Mouse (Mus musculus) liver, embryonic 15.5 days (tissue): ENCODE measurements around the gene Cyp2f2. TPM values are rescaled to one million over a fixed set of nuclear protein-coding genes. Genes with fewer than 3 reads are reported as not detected.

Source experiments
- ATAC-seq: fragments of 200-750 bp; cut with Nextera tagmentation; 2 replicates; pipeline ENCODE4 v1.8.0; 2017; ENCODE audit warnings: moderate number of reproducible peaks, mild to moderate bottlenecking, moderate library complexity; ENCODE audit not compliant: insufficient read depth
- H3K27ac ChIP-seq: fragments of 300-500 bp; sonication (generic); replicated peaks from 2 replicates; pipeline ENCODE4 v1.5.1; 2015; ENCODE audit warnings: mild to moderate bottlenecking, inconsistent platforms
- H3K27me3 ChIP-seq: fragments of 300-500 bp; sonication (generic); 2 replicates; pipeline ENCODE4 v1.6.1; 2015; ENCODE audit warnings: mild to moderate bottlenecking, inconsistent platforms
- H3K36me3 ChIP-seq: fragments of 300-500 bp; sonication (generic); replicated peaks from 2 replicates; pipeline ENCODE4 v1.6.1; 2015; ENCODE audit warnings: moderate library complexity, mild to moderate bottlenecking, inconsistent platforms
- H3K4me1 ChIP-seq: fragments of 300-500 bp; sonication (generic); replicated peaks from 2 replicates; pipeline ENCODE4 v1.6.1; 2015; ENCODE audit warnings: inconsistent platforms
- H3K4me2 ChIP-seq: fragments of 300-500 bp; sonication (generic); 2 replicates; pipeline ENCODE4 v1.6.1; 2015; ENCODE audit warnings: moderate library complexity, mild to moderate bottlenecking, inconsistent platforms
- H3K4me3 ChIP-seq: fragments of 300-500 bp; sonication (generic); replicated peaks from 2 replicates; pipeline ENCODE4 v1.5.1; 2015; ENCODE audit warnings: mild to moderate bottlenecking, inconsistent platforms
- H3K9ac ChIP-seq: fragments of 300-500 bp; sonication (generic); 2 replicates; pipeline ENCODE4 v1.6.1; 2015; ENCODE audit warnings: moderate library complexity, mild to moderate bottlenecking, inconsistent platforms
- H3K9me3 ChIP-seq: fragments of 300-500 bp; sonication (generic); replicated peaks from 2 replicates; pipeline ENCODE4 v1.6.1; 2016; ENCODE audit warnings: inconsistent platforms
- WGBS: fragments of 180-500 bp; shearing (Covaris S2); methylation state at CpG from one replicate; pipeline ENCODE4 v1.1.7; 2015; ENCODE audit warnings: mixed read lengths; ENCODE audit not compliant: insufficient replicate concordance; 5-methylcytosine and 5-hydroxymethylcytosine counted together
- polyA plus RNA-seq: library from polyadenylated mRNA; unstranded; fragments of >200 nt; fragmentation: Nextera tagmentation; extraction: Ambion mirVana; gene quantifications from 2 replicates; pipeline ENCODE4 v1.2.1, GENCODE M21; 2015

The Cyp2f2 gene
- polyA plus RNA-seq, 1 experiment from 2014 or later: 1.3 TPM

DNA sequence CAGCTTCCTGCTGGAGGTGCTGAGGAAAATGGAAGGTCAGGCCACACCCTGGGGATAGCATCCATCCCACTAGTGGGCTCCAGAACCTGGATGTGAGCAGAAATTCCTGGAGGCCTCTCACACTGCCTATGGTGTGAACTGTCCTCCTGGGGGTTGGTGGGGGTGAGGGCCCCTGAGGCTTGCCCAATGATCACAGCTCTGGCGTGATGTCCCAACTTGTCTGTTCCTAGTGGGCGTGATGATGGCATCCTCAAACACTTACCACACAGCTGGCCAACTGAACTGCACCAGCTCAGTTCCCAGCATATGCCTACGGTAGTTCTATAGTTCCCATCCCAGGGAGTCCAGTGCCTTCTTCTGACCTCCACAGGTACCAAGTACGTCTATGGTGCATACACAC lies 5.3 kb downstream of the Cyp2f2 start:
- 66% methylated on average over 4 of the region's 4 CpGs for WGBS
- H3K4me2 ChIP-seq: no peak overlapping the region
- no peak overlapping the region for H3K4me3 ChIP-seq
- ATAC-seq: no peak
- H3K27me3 ChIP-seq: no peaks in the 10 kb centered on the region
- H3K36me3 ChIP-seq: no peaks in the 10 kb centered on the region
- no peaks in the 10 kb centered on the region for H3K4me1 ChIP-seq
- H3K9ac ChIP-seq: no peak overlapping the region
- no peak overlapping the region for H3K27ac ChIP-seq
- H3K9me3 ChIP-seq: no peaks in the 10 kb centered on the region

DNA sequence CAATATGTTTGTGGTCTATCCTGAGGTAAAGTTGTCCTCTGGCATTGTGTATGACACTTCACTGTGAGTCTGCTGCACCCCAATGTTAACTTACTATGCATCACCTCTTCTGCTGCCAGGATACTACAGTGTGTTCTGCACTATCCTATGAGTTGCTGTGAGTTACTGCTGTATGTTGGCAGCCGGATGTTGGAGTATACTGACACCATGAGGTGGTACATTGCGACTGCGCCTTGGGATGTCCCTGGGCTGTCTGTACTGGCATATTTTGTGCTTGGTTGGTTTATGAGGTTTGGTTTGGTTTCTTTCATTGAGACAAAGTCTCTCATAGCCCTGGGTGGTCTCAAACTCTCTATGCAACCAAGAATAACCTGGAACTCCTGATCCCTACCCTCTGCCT lies 8.5 kb downstream of the Cyp2f2 start:
- 43% methylated on average over 3 of the region's 3 CpGs for WGBS
- H3K9me3 ChIP-seq: no peaks in the 10 kb centered on the region
- H3K4me3 ChIP-seq: no peak overlapping the region
- no peak for ATAC-seq
- no peak overlapping the region for H3K27ac ChIP-seq
- H3K27me3 ChIP-seq: no peaks in the 10 kb centered on the region
- no peak overlapping the region for H3K4me2 ChIP-seq
- H3K4me1 ChIP-seq: no peaks in the 10 kb centered on the region
- no peak overlapping the region for H3K9ac ChIP-seq
- no peaks in the 10 kb centered on the region for H3K36me3 ChIP-seq

DNA sequence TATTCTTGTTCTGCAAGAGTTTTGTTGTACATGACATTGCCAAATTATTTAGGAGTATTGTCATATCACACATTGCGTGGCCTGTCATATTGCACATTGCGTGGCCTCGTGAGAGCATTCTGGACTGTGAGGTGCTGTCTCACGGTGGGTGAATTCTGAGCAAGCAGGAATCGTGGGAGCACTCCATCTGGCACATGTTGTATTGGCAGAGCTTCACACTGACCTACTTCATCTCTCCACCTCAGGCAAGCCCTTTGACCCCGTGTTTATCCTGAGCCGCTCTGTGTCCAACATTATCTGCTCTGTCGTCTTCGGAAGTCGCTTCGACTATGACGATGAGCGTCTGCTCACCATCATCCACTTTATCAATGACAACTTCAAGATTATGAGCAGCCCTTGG lies 9.2 kb downstream of the Cyp2f2 start:
- no peaks in the 10 kb centered on the region for H3K9me3 ChIP-seq
- no peaks in the 10 kb centered on the region for H3K36me3 ChIP-seq
- 75% methylated on average over 13 of the region's 13 CpGs for WGBS
- no peak overlapping the region for H3K9ac ChIP-seq
- H3K4me1 ChIP-seq: no peaks in the 10 kb centered on the region
- no peak overlapping the region for H3K4me3 ChIP-seq
- ATAC-seq: no peak
- no peaks in the 10 kb centered on the region for H3K27me3 ChIP-seq
- H3K27ac ChIP-seq: no peak overlapping the region
- H3K4me2 ChIP-seq: no peak overlapping the region

DNA sequence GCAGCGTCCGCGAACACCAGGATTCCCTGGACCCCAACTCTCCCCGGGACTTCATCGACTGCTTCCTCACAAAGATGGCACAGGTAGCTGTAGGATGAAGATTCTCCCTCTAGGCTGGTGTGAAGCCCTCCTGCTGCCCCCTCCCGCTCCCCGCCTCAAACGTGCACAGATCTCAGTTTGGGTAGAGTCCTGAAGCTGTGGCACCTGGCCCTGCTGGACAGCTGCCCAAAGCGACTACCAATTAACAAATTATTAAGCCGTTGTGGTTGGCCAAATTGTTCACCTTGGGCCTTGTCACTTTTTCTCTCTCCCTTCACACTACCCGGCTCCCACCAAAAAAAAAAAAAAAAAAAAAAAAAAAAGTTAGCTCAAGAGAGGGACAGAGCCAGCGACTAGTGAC lies 10.1 kb downstream of the Cyp2f2 start:
- no peak overlapping the region for H3K9ac ChIP-seq
- H3K9me3 ChIP-seq: no peaks in the 10 kb centered on the region
- no peak for ATAC-seq
- H3K27ac ChIP-seq: no peak overlapping the region
- no peaks in the 10 kb centered on the region for H3K27me3 ChIP-seq
- H3K4me1 ChIP-seq: no peaks in the 10 kb centered on the region
- 69% methylated on average over 12 of the region's 12 CpGs for WGBS
- no peaks in the 10 kb centered on the region for H3K36me3 ChIP-seq
- H3K4me3 ChIP-seq: no peak overlapping the region
- no peak overlapping the region for H3K4me2 ChIP-seq

DNA sequence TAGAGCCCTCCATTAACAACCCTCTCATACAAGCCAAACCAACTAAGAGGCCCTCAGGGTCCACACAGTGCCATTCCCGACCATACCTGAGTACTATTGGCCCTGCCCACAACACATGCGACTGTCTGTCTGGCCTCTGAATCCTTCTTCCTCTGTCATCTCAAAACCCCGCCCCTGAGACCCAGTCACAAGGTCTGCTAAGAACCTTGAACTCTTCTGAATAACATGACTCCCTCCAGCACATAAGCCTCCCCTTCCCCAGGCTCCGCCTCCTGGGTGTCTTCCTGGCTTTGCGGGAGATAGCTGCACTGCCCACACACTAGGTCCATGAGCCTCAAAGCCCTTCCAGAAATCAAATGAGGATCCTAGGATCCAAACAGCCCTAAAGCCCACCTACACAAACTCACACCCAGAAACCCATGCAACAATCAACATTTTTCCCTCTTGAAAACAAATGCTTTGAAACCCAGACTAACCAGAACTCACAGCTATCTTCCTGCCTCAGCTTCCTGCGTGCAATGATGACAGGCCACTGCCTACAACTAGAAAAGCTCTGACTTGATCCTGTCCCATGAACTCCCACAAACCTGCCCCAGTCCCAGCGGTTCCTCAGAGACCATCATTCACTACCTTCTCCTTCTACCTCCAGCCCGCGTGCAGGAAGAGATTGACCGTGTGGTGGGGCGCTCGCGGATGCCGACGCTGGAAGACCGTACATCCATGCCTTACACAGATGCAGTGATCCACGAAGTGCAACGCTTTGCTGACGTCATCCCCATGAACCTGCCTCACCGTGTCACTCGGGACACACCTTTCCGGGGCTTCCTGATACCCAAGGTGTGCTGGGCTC lies 11.0 kb downstream of the Cyp2f2 start:
- Histone ChIP-seq H3K27ac (no peak overlapping the region), H3K27me3 (no peaks in the 10 kb centered on the region), H3K9me3 (no peaks in the 10 kb centered on the region), H3K4me3 (no peak overlapping the region), H3K4me1 (no peaks in the 10 kb centered on the region), H3K9ac (no peak overlapping the region), H3K4me2 (no peak overlapping the region), H3K36me3 (no peaks in the 10 kb centered on the region)
- 74% methylated on average over 22 of the region's 22 CpGs for WGBS
- ATAC-seq: no peak

DNA sequence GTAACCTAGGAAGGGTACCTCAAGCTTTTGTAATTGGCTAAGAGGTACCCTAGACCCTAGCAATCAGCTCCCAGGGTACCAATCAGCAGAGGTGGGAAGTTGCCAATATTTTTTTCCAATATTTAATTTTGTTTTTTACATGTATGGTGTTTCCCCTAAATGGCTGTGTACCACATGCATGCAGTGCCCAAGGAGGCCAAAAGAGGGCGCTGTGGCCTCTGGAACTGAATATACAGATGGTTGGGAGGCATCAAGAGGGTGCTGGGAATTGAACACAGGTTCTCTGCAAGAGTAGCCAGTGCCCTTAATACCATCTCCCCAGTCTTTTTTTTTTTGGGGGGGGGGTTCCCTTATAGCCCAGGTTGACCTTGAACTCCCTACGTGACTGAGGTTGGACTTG lies 11.7 kb downstream of the Cyp2f2 start:
- ATAC-seq: no peak
- no peaks in the 10 kb centered on the region for H3K4me1 ChIP-seq
- WGBS: 40% methylated on average over 2 of the region's 2 CpGs

DNA sequence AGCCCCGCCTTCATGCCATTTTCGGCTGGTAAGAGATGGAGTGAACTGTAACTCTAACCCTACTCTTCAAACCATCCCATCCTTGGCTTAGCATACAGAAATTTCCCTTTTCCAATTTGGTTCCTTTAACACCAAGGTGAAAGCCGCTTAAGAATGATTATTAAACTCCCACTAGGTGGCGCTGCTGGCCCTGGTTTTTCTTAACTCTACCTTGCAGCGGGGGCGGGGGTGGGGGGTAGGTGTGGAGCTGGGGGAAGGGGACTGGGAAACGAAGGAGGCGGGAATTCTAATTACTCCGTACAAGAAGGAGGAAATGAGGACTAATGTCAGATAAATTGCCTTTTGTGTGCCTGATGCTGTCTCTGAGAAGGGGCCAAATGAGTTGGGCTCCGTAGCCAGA lies 12.9 kb downstream of the Cyp2f2 start:
- Histone ChIP-seq H3K9me3 (no peaks in the 10 kb centered on the region), H3K9ac (no peak overlapping the region), H3K4me1 (no peaks in the 10 kb centered on the region), H3K27me3 (no peaks in the 10 kb centered on the region), H3K27ac (no peak overlapping the region), H3K36me3 (no peaks in the 10 kb centered on the region), H3K4me2 (peak overlapping the region; percentile 10; the same call in 1 of the 2 replicates), H3K4me3 (no peak overlapping the region)
- WGBS: 13% methylated on average over 10 of the region's 10 CpGs
- ATAC-seq: no peak

More for the DNA sequence above, 11.7 kb downstream of the Cyp2f2 start:
- H3K27ac ChIP-seq: no peak overlapping the region
- H3K4me3 ChIP-seq: no peak overlapping the region
- no peaks in the 10 kb centered on the region for H3K27me3 ChIP-seq
- no peaks in the 10 kb centered on the region for H3K36me3 ChIP-seq
- no peak overlapping the region for H3K9ac ChIP-seq
- H3K9me3 ChIP-seq: no peaks in the 10 kb centered on the region
- no peak overlapping the region for H3K4me2 ChIP-seq

DNA sequence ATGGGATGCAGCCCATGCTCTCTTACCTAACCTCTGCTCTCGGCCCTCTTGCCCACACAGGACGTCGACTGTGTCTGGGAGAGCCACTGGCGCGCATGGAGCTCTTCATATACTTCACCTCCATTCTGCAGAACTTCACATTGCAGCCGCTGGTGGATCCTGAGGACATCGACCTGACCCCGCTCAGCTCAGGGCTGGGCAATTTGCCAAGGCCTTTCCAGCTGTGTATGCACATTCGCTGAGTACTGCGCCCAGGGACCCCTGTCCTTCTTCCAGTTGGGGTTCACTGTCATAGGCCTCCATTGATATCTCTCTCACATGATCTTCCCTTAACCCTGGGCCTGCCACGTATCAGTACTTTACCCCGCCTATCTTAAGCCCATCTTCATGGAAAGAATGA lies 13.4 kb downstream of the Cyp2f2 start:
- Histone ChIP-seq H3K4me1 (no peaks in the 10 kb centered on the region), H3K4me3 (no peak overlapping the region), H3K9ac (no peak overlapping the region), H3K27me3 (no peaks in the 10 kb centered on the region), H3K9me3 (no peaks in the 10 kb centered on the region), H3K4me2 (no peak overlapping the region), H3K27ac (no peak overlapping the region), H3K36me3 (no peaks in the 10 kb centered on the region)
- 57% methylated on average over 12 of the region's 12 CpGs for WGBS
- peak; percentile 42; the same call in 1 of the 2 replicates for ATAC-seq

DNA sequence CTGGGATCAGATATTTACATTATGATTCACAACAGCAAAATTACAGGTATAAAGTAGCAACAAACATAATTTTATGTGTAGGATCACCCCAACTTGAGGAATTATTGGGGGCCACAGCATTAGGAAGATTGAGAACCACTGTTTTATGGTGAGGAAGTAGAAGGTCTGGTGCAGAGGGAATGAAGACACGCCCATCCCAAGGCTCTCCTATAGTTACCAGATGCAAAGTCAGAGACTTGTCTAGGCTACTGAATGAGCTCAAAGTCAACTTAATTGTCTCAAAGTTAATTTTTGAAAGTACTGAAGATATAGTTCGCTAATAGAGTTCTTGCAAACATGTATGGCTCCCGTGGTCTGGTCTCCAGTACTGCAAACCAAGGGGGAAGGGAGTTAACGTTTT lies 14.0 kb downstream of the Cyp2f2 start:
- H3K9me3 ChIP-seq: no peaks in the 10 kb centered on the region
- H3K4me1 ChIP-seq: no peaks in the 10 kb centered on the region
- H3K36me3 ChIP-seq: no peaks in the 10 kb centered on the region
- no peak overlapping the region for H3K27ac ChIP-seq
- no peak overlapping the region for H3K4me2 ChIP-seq
- H3K27me3 ChIP-seq: no peaks in the 10 kb centered on the region
- no peak overlapping the region for H3K9ac ChIP-seq
- WGBS: 59% methylated on average over 4 of the region's 4 CpGs
- H3K4me3 ChIP-seq: no peak overlapping the region
- ATAC-seq: no peak

DNA sequence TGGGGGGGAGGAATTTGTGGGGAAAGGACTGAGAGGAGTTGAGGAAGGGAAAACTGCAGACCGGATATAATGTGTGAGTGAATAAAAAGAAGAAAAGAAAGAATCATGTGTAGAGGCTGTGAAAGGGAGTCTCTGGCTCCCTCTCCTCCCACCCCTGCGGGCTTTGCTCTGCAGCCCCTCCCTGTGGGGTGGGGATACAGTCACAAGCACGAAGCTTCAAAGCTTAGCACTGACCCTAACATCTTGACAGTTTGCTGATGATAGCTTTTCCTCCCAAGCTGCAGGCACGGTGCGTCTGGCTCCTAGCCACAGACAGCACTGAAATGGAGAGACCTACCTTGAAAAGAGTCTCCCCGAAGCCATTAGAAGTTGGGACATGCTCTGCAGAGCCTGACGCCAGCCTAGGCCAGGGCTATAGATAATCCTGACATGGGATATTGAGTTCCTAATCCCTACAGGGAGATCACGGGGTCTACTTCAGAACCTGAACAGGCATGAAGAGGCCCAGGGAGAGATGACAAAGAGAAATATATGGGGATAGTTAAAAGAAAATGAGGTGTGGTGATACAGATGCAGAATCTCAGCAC lies 16.8 kb downstream of the Cyp2f2 start:
- no peak overlapping the region for H3K9ac ChIP-seq
- ATAC-seq: no peak
- 45% methylated on average over 8 of the region's 8 CpGs for WGBS
- H3K4me2 ChIP-seq: no peak overlapping the region
- no peaks in the 10 kb centered on the region for H3K27me3 ChIP-seq
- no peak overlapping the region for H3K4me3 ChIP-seq
- H3K4me1 ChIP-seq: no peaks in the 10 kb centered on the region
- no peaks in the 10 kb centered on the region for H3K9me3 ChIP-seq
- no peak overlapping the region for H3K27ac ChIP-seq
- H3K36me3 ChIP-seq: no peaks in the 10 kb centered on the region

DNA sequence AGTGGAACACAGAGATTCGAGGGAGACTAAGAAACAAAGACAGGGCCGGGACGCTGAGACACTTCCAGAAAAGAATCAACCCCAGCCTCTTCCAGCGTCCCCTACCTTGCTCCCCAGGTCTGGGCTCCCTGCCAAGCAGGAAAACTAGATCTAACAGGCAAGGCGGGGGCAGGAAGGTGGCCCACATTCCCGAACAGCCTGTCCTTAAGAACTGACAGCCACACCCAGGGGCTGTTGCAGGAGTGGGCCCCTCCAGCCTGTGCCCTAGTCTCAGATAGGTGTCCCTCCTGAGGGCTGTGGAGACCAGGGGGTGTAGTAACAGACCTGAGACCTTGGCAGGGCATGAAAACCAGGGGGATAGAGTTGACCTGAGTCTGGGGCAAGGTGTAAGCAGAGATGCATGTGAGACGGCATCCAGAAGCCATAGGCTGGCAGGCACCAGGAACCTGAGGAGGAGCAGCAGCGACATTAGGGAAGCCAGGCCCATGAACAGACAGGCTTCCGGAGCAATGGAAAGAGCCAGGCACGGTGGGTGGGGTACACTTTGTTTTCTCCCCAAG lies 33.6 kb downstream of the Cyp2f2 start, which contains the start of gene Cyp2t4:
Gene Cyp2t4, plus strand, starts transcription at position 510 of the 560 bp plus-strand sequence.
- no peak within 1 kb of the TSS for H3K9ac ChIP-seq
- H3K4me2 ChIP-seq: no peak within 1 kb of the TSS
- 61% methylated on average over 10 of the region's 10 CpGs for WGBS
- peaks cover 11% of the 10 kb centered on the region for H3K36me3 ChIP-seq
- H3K9me3 ChIP-seq: no peaks in the 10 kb centered on the region
- no peaks in the 10 kb centered on the region for H3K4me1 ChIP-seq
- H3K4me3 ChIP-seq: no peak within 1 kb of the TSS
- no peaks in the 10 kb centered on the region for H3K27me3 ChIP-seq
- ATAC-seq: no peak
- no peak within 1 kb of the TSS for H3K27ac ChIP-seq
